Mouse (Mus musculus): Measurements from ENCODE around the gene Kcnj16. TPM values are rescaled to one million over a fixed set of nuclear protein-coding genes. Genes with fewer than 3 reads are reported as not detected.

Kcnj16 gene
- total and polyA plus RNA-seq, 3 experiments, result 0.07 TPM; not detected in 2

DNA sequence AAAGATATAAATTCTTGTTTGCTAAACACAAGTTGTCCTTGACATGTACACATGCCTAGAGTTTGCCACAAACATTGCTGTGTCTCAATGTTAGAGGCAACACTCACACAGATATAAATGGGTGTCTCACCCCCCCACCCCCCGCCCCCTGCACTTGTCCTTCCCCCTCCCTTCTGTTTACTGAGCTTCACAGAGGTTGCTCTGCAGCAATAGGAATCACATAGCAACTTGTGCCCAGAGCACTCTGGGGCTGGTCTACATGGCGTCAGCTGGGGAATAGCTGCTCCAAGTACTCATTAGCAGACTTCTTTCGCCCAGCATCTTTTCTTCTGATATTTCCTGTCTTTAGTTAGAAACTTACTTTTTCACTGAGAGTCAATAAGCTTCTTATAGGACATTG lies 100.0 kb downstream of the Kcnj16 start:
- Histone ChIP-seq H3K9ac (ENCODE audit: low read depth, low read length) (no peak overlapping the region), H3K27me3 (ENCODE audit: control insufficient read depth, insufficient read depth, low read length) (no peaks in the 10 kb centered on the region), H3K27ac (peak overlapping the region; percentile 89), H3K79me2 (replicated peaks; ENCODE audit: control insufficient read depth, insufficient read depth, low read length) (no peaks in the 10 kb centered on the region), H3K4me1 (ENCODE audit: control insufficient read depth, insufficient read depth, low read length) (peaks cover 3% of the 10 kb centered on the region; the same call in 1 of the 2 replicates), H3K4me3 (peak overlapping the region; percentile 63), H3K36me3 (ENCODE audit: control insufficient read depth, insufficient read depth, low read length) (peaks cover 6% of the 10 kb centered on the region)
- TF ChIP-seq EP300 (IDR thresholded peaks at IDR 0.05; ENCODE audit: insufficient read depth, low read depth, low read length), result no peak
- peak; percentile 32; the same call in 1 of the 2 replicates for TF ChIP-seq POLR2A (IDR thresholded peaks at IDR 0.05; ENCODE audit: insufficient read depth, low read depth, low read length)
- 43% methylated on average over 3 of the region's 3 CpGs for WGBS
- peak in 1 of 2 experiments; percentile 23 for DNase-seq
- intact Hi-C loops (cut with DNase I), result loop anchor here (5.0 to 10.0 kb wide), 4 partner anchors 45 to 495 kb away; no protein-coding TSS in a partner anchor

DNA sequence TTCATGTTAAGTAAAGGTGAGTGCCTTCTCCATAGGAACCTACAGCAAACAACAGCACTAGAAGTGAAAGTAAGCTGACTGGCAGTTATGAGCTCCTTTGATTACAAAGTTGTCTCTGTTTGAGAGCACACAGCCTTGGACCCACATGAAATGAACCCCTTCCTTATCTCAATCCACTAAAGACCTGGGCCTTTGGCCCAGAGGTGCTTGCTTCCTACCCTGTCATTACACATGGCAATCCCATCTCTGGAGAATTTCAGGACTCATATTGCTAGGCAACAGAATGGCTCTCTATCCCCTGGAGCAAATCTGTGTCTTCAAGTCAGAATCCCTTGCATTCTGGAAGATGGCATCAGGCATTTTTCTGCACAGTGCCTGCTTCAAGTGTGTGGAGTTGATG lies 102.6 kb downstream of the Kcnj16 start:
- peaks cover 26% of the 10 kb centered on the region for H3K36me3 ChIP-seq (ENCODE audit: control insufficient read depth, insufficient read depth, low read length)
- H3K27me3 ChIP-seq (ENCODE audit: control insufficient read depth, insufficient read depth, low read length), result no peaks in the 10 kb centered on the region
- no peak overlapping the region for H3K9ac ChIP-seq (ENCODE audit: low read depth, low read length)
- TF ChIP-seq POLR2A (IDR thresholded peaks at IDR 0.05; ENCODE audit: insufficient read depth, low read depth, low read length) (no peak), CTCF (IDR thresholded peaks at IDR 0.05) (no peak), EP300 (IDR thresholded peaks at IDR 0.05; ENCODE audit: insufficient read depth, low read depth, low read length) (no peak)
- peak in 1 of 2 experiments; percentile 46 for DNase-seq
- no peaks in the 10 kb centered on the region for H3K79me2 ChIP-seq (replicated peaks; ENCODE audit: control insufficient read depth, insufficient read depth, low read length)
- intact Hi-C loops (cut with DNase I), result no loop called here
- no peak overlapping the region for H3K4me3 ChIP-seq
- H3K4me1 ChIP-seq (ENCODE audit: control insufficient read depth, insufficient read depth, low read length), result peaks cover 3% of the 10 kb centered on the region; the same call in 1 of the 2 replicates
- peak overlapping the region; percentile 4; the same call in 1 of the 2 replicates for H3K27ac ChIP-seq

DNA sequence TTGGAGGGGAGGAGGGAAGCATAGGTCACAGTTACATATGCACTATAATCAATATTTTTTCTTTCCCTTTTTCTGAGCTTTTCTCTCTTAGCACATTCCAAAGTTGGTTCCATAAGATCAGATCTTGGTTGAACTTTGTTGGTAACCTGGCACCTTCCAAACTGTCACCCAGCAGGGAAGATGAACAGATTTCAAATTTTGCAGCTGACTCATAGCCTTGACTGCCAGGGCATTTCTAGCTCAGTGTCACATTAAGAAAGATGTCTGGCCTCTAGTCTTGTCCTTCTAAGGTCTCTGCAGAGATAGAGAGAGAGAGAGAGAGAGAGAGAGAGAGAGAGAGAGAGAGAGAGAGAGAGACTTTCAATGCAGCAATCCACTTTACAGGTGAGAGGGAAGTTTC lies 106.3 kb downstream of the Kcnj16 start:
- H3K27me3 ChIP-seq (ENCODE audit: control insufficient read depth, insufficient read depth, low read length), result no peaks in the 10 kb centered on the region
- no peak overlapping the region for H3K9ac ChIP-seq (ENCODE audit: low read depth, low read length)
- H3K4me1 ChIP-seq (ENCODE audit: control insufficient read depth, insufficient read depth, low read length), result peaks cover 3% of the 10 kb centered on the region; the same call in 1 of the 2 replicates
- H3K36me3 ChIP-seq (ENCODE audit: control insufficient read depth, insufficient read depth, low read length), result peaks cover 41% of the 10 kb centered on the region
- TF ChIP-seq EP300 (IDR thresholded peaks at IDR 0.05; ENCODE audit: insufficient read depth, low read depth, low read length), result no peak
- TF ChIP-seq CTCF (IDR thresholded peaks at IDR 0.05), result no peak
- no peak for TF ChIP-seq POLR2A (IDR thresholded peaks at IDR 0.05; ENCODE audit: insufficient read depth, low read depth, low read length)
- H3K4me3 ChIP-seq, result no peak overlapping the region
- intact Hi-C loops (cut with DNase I), result no loop called here
- no peaks in the 10 kb centered on the region for H3K79me2 ChIP-seq (replicated peaks; ENCODE audit: control insufficient read depth, insufficient read depth, low read length)
- no peak overlapping the region for H3K27ac ChIP-seq
- DNase-seq, result no peak

Other genes with a start within 250 kb of the Kcnj16 start
- gene Kcnj2, start 98.1 kb downstream of the Kcnj16 start, total RNA-seq (2021), result 10 to 100 TPM; 25.0 to 48.7 TPM
- gene Kcnj2, start 98.1 kb downstream of the Kcnj16 start, polyA plus RNA-seq (2012; rRNA removed), result 10.1 and 25.8 TPM in 2 replicates

All from heart, adult 2 months (tissue).